Mouse (Mus musculus): ENCODE results near the gene Zfand2b. TPM values are rescaled to one million over a fixed set of nuclear protein-coding genes. Genes with fewer than 3 reads are reported as not detected.

The Zfand2b gene
- total and polyA plus RNA-seq, 3 experiments: 15.7 to 40.7 (median 19.5) TPM

DNA sequence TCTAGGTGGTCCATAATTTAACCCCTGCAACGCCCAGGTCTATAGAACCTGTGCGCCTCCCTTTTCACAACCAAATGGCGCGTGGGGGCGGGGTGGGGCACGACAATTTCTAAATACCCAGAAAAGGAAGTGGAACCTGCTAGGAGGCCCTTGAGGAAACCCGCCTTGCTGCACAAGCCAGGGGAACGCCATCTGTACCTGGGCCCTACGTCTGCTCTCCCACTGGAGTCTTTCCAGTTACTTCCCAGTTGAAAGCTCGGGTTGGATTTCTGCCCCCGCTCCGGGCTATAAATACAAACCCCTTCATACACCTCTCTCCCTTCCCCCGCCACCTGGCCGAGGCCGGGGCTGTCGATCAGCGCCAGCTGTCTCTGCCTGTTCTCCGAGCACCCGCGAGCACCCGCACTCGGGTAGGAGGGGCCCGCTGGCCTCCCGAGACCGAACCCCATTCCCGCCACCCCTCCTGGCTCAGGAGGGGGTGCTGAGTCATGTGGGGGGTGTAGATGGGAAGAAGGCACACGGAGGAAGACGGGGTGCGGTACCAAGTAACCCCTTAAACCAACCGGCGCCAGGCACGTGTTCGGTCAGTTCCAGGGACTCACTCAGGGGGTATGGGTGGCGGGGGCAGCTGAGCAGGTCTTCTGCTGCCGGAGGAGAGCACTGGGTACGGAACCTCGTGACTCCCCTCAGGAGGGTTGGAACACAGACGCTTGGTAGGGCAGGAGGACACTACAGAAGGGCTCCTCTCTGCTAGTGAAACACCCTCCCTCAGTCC lies 50.0 kb downstream of the Zfand2b start:
- Histone ChIP-seq H3K4me3 (replicated peaks in 1 of 3; ENCODE audit: low read depth in 2 of 3, low read length in 2 of 3, poor library complexity in 1 of 3) (peak overlapping the region; percentile 74 to 94 (median 88)), H3K9me3 (replicated peaks; ENCODE audit: low read length) (peaks cover 2% of the 10 kb centered on the region), H3K9ac (ENCODE audit: insufficient read depth, low read depth) (peak overlapping the region; percentile 88), H3K4me1 (ENCODE audit: control insufficient read depth in 1 of 2, insufficient read depth in 2 of 2) (peaks cover 26 to 65% of the 10 kb centered on the region in 2 experiments), H3K27me3 (replicated peaks) (no peaks in the 10 kb centered on the region), H3K27ac (ENCODE audit: insufficient read depth, low read depth) (peak overlapping the region; percentile 81), H3K4me2 (ENCODE audit: insufficient read depth, low read depth, poor library complexity, severe bottlenecking) (peak overlapping the region; percentile 86), H3K36me3 (replicated peaks in 1 of 2; ENCODE audit: control insufficient read depth in 1 of 2, insufficient read depth in 1 of 2, low read length in 1 of 2) (peaks cover 31 to 42% of the 10 kb centered on the region in 2 experiments), H3K79me2 (replicated peaks; ENCODE audit: control insufficient read depth, extremely low read depth, insufficient read depth, poor library complexity, severe bottlenecking) (peaks cover 35% of the 10 kb centered on the region)
- DNase-seq (ENCODE audit: extremely low read depth): peak; percentile 67
- in situ Hi-C loops (cut with MboI; ENCODE audit: low pct_ligation_motif_present, low pct_unique_long_range_greater_than_20kb, low sequenced_read_pairs): no loop called here
- dilution Hi-C loops (cut with MboI; ENCODE audit: extremely low pct_ligation_motif_present, extremely low pct_unique_long_range_greater_than_20kb, low sequenced_read_pairs): no loop called here
- TF ChIP-seq TBP (conservative IDR thresholded peaks at IDR 0.05; ENCODE audit: low read depth, low read length) (0 out of 2 replicates have a peak, but pooled peaks have one; percentile 32), KAT2A (IDR thresholded peaks at IDR 0.05; ENCODE audit: insufficient replicate concordance, low read length) (no peak), CHD2 (IDR thresholded peaks at IDR 0.05; ENCODE audit: low read length) (peak; percentile 79), HCFC1 (IDR thresholded peaks at IDR 0.05; ENCODE audit: low read depth, low read length) (no peak), JUN (IDR thresholded peaks at IDR 0.05; ENCODE audit: insufficient read depth, low read depth, low read length) (no peak), BHLHE40 (IDR thresholded peaks at IDR 0.05; ENCODE audit: low read depth, low read length) (peak; percentile 49; the same call in 1 of the 2 replicates), ZKSCAN1 (IDR thresholded peaks at IDR 0.05; ENCODE audit: borderline replicate concordance, low read depth, low read length) (no peak), UBTF (IDR thresholded peaks at IDR 0.05; ENCODE audit: low read depth, low read length) (peak; percentile 40; the same call in 1 of the 2 replicates), POLR2A (IDR thresholded peaks at IDR 0.05; ENCODE audit: low read depth, low read length) (peak; percentile 68), CTCF (conservative IDR thresholded peaks at IDR 0.05 in 1 of 2, IDR thresholded peaks at IDR 0.05 in 1 of 2; ENCODE audit: low read depth in 2 of 2, low read length in 2 of 2) (no peak), E2F4 (IDR thresholded peaks at IDR 0.05; ENCODE audit: insufficient replicate concordance, low read depth, low read length) (no peak), EP300 (IDR thresholded peaks at IDR 0.05; ENCODE audit: low read length) (peak; percentile 54), RCOR1 (conservative IDR thresholded peaks at IDR 0.05; ENCODE audit: low read depth, low read length) (peak; percentile 23; the same call in 1 of the 2 replicates), MXI1 (IDR thresholded peaks at IDR 0.05; ENCODE audit: low read depth, low read length) (peak; percentile 61; the same call in 1 of the 2 replicates), IRF4 (IDR thresholded peaks at IDR 0.05; ENCODE audit: low read depth, low read length) (peak; percentile 79), ETS1 (conservative IDR thresholded peaks at IDR 0.05; ENCODE audit: low read depth, low read length) (peak; percentile 43; the same call in 1 of the 2 replicates), JUND (conservative IDR thresholded peaks at IDR 0.05; ENCODE audit: low read depth, low read length) (no peak), USF1 (IDR thresholded peaks at IDR 0.05; ENCODE audit: low read depth, low read length) (no peak), GABPA (IDR thresholded peaks at IDR 0.05; ENCODE audit: insufficient replicate concordance, low read depth, low read length) (no peak), POLR2AphosphoS2 (IDR thresholded peaks at IDR 0.05; ENCODE audit: low read depth, low read length) (no peak), PAX5 (IDR thresholded peaks at IDR 0.05; ENCODE audit: low read length) (no peak), RAD21 (IDR thresholded peaks at IDR 0.05; ENCODE audit: low read depth, low read length) (no peak), SMC3 (IDR thresholded peaks at IDR 0.05; ENCODE audit: low read depth, low read length) (no peak), ZC3H11A (IDR thresholded peaks at IDR 0.05; ENCODE audit: low read depth, low read length) (no peak), MAFK (IDR thresholded peaks at IDR 0.05; ENCODE audit: insufficient replicate concordance, low read length) (no peak), ZNF384 (IDR thresholded peaks at IDR 0.05; ENCODE audit: low read depth, low read length) (no peak), NRF1 (IDR thresholded peaks at IDR 0.05; ENCODE audit: low read depth, low read length) (no peak), USF2 (conservative IDR thresholded peaks at IDR 0.05; ENCODE audit: low read depth, low read length) (no peak), ZMIZ1 (IDR thresholded peaks at IDR 0.05; ENCODE audit: low read depth, low read length) (no peak), MYC (IDR thresholded peaks at IDR 0.05; ENCODE audit: low read depth, low read length) (0 out of 2 replicates have a peak, but pooled peaks have one; percentile 50), MEF2A (IDR thresholded peaks at IDR 0.05; ENCODE audit: borderline replicate concordance, low read depth, low read length) (peak; percentile 42; the same call in 1 of the 2 replicates), TCF12 (IDR thresholded peaks at IDR 0.05; ENCODE audit: low read depth, low read length) (peak; percentile 17; the same call in 1 of the 2 replicates), ELF1 (IDR thresholded peaks at IDR 0.05; ENCODE audit: low read depth, low read length) (peak; percentile 72), NELFE (IDR thresholded peaks at IDR 0.05; ENCODE audit: low read depth, low read length) (no peak), MAX (IDR thresholded peaks at IDR 0.05; ENCODE audit: low read length) (peak; percentile 6; the same call in 1 of the 2 replicates), MAZ (IDR thresholded peaks at IDR 0.05; ENCODE audit: low read depth, low read length) (peak; percentile 51; the same call in 1 of the 2 replicates), SIN3A (IDR thresholded peaks at IDR 0.05; ENCODE audit: low read length) (peak; percentile 88), CHD1 (IDR thresholded peaks at IDR 0.05; ENCODE audit: low read depth, low read length) (no peak)
